Mouse (Mus musculus) G1E (cell line): Measurements from ENCODE around the gene Krt33b.

Source experiments
- CTCF ChIP-seq: IDR thresholded peaks from 2 replicates; pipeline ENCODE4 v1.5.1; 2012; ENCODE audit warnings: low read depth, low read length, inconsistent platforms, mixed read lengths
- GATA1 ChIP-seq: IDR thresholded peaks from 2 replicates; pipeline ENCODE4 v1.6.1; 2012; ENCODE audit warnings: borderline replicate concordance, low read length, inconsistent platforms, mixed read lengths

GRCm38 (mm10) chr11:100055686-100056655 lies 26.3 kb upstream of the Krt33b start:
- TF ChIP-seq CTCF (no peak), GATA1 (no peak)
